Mouse (Mus musculus) liver, embryonic 11.5 days (tissue): ENCODE data around the gene Grm4. TPM values are rescaled to one million over a fixed set of nuclear protein-coding genes. Genes with fewer than 3 reads are reported as not detected.
"Not testable (repeated sequence)": the region's sequence is repeated elsewhere in the genome, so short reads cannot be mapped to it uniquely, and the experiment has no call there.

ENCODE experiments used
- ATAC-seq: fragments of 200-750 bp; cut with Nextera tagmentation; replicated peaks from 2 replicates; pipeline ENCODE4 v1.8.0; 2017; ENCODE audit warnings: moderate number of reproducible peaks, mild to moderate bottlenecking, moderate TSS enrichment, moderate library complexity; ENCODE audit not compliant: low FRiP score
- DNase-seq: peaks from one replicate; pipeline ENCODE4 v3.0.0-alpha.2; 2017; ENCODE audit warnings: low spot score
- H3K27ac ChIP-seq: fragments of 300-500 bp; sonication (generic); 2 replicates; pipeline ENCODE4 v1.5.1; 2014; ENCODE audit warnings: mild to moderate bottlenecking, low read depth, low read length, control low read depth
- H3K27me3 ChIP-seq: fragments of 300-500 bp; sonication (generic); replicated peaks from 2 replicates; pipeline ENCODE4 v1.6.1; 2014; ENCODE audit warnings: low read length, mixed read lengths; ENCODE audit not compliant: control insufficient read depth, insufficient read depth
- H3K36me3 ChIP-seq: fragments of 300-500 bp; sonication (generic); 2 replicates; pipeline ENCODE4 v1.6.1; 2014; ENCODE audit warnings: mild to moderate bottlenecking, low read length, moderate library complexity, mixed read lengths; ENCODE audit not compliant: control insufficient read depth, insufficient read depth
- H3K4me1 ChIP-seq: fragments of 300-500 bp; sonication (generic); replicated peaks from 2 replicates; pipeline ENCODE4 v1.6.1; 2014; ENCODE audit warnings: low read length, mixed read lengths; ENCODE audit not compliant: control insufficient read depth, insufficient read depth
- H3K4me2 ChIP-seq: fragments of 300-500 bp; sonication (generic); 2 replicates; pipeline ENCODE4 v1.6.1; 2014; ENCODE audit warnings: mild to moderate bottlenecking, control low read depth, moderate library complexity
- H3K4me3 ChIP-seq: fragments of 300-500 bp; sonication (generic); 2 replicates; pipeline ENCODE4 v1.5.1; 2014; ENCODE audit warnings: low read depth, low read length, control low read depth
- H3K9ac ChIP-seq: fragments of 300-500 bp; sonication (generic); 2 replicates; pipeline ENCODE4 v1.6.1; 2014; ENCODE audit warnings: low read depth, low read length, control low read depth
- H3K9me3 ChIP-seq: fragments of 300-500 bp; sonication (generic); 2 replicates; pipeline ENCODE4 v1.6.1; 2016; ENCODE audit warnings: low read length, inconsistent platforms, mixed read lengths; ENCODE audit not compliant: control insufficient read depth
- WGBS: fragments of 180-500 bp; shearing (Covaris S2); extraction: QIAGEN DNeasy Blood & Tissue Kit; methylation state at CpG from one replicate; pipeline ENCODE4 v1.1.7; 2014; 5-methylcytosine and 5-hydroxymethylcytosine counted together
- polyA plus RNA-seq: library from polyadenylated mRNA; unstranded; fragments of >200 nt; fragmentation: Nextera tagmentation; extraction: Ambion mirVana; gene quantifications from 2 replicates; pipeline ENCODE4 v1.2.1, GENCODE M21; 2014

The Grm4 gene
- polyA plus RNA-seq, 1 experiment from 2014 or later, result 0.18 TPM

- peaks cover 3% of the 10 kb centered on the region for H3K4me1 ChIP-seq
- ATAC-seq (no peak), DNase-seq (no peak)
- no peak overlapping the region; the same call in 1 of the 2 replicates for H3K4me2 ChIP-seq
- WGBS, result 36% methylated on average over 17 of the region's 17 CpGs
- H3K27me3 ChIP-seq, result no peaks in the 10 kb centered on the region
- H3K27ac ChIP-seq, result no peak overlapping the region
- H3K4me3 ChIP-seq, result no peak overlapping the region
- no peak overlapping the region for H3K9ac ChIP-seq
- H3K36me3 ChIP-seq, result no peaks in the 10 kb centered on the region
- H3K9me3 ChIP-seq, result no peaks in the 10 kb centered on the region
Measured at GRCm38 (mm10) chr17:27385513-27386261, 135.5 kb downstream of the Grm4 start.

GRCm38 (mm10) chr17:27382916-27383315 lies 138.3 kb downstream of the Grm4 start:
- no peak overlapping the region for H3K27ac ChIP-seq
- ATAC-seq (no peak), DNase-seq (no peak)
- peaks cover 3% of the 10 kb centered on the region for H3K4me1 ChIP-seq
- H3K4me3 ChIP-seq, result no peak overlapping the region
- 78% methylated on average over 11 of the region's 11 CpGs for WGBS
- peaks cover 5% of the 10 kb centered on the region; the same call in 1 of the 2 replicates for H3K27me3 ChIP-seq
- no peaks in the 10 kb centered on the region for H3K9me3 ChIP-seq
- H3K9ac ChIP-seq, result no peak overlapping the region
- H3K36me3 ChIP-seq, result no peaks in the 10 kb centered on the region
- no peak overlapping the region for H3K4me2 ChIP-seq

GRCm38 (mm10) chr17:27380911-27381459 lies 140.2 kb downstream of the Grm4 start:
- H3K9me3 ChIP-seq, result not testable (repeated sequence)
- WGBS, result 50% methylated on average over 9 of the region's 9 CpGs

GRCm38 (mm10) chr17:27378977-27379376 lies 142.2 kb downstream of the Grm4 start:
- DNase-seq, result no peak
- no peaks in the 10 kb centered on the region for H3K4me1 ChIP-seq
- no peak overlapping the region for H3K9ac ChIP-seq
- no peak overlapping the region for H3K4me3 ChIP-seq
- no peaks in the 10 kb centered on the region for H3K36me3 ChIP-seq
- H3K27ac ChIP-seq, result no peak overlapping the region
- ATAC-seq, result no peak
- H3K27me3 ChIP-seq, result peaks cover 5% of the 10 kb centered on the region; the same call in 1 of the 2 replicates
- 0 out of 2 replicates have a peak, but pooled peaks cover 2% of the 10 kb centered on the region for H3K9me3 ChIP-seq
- H3K4me2 ChIP-seq, result no peak overlapping the region
- 29% methylated on average over 3 of the region's 3 CpGs for WGBS

More at GRCm38 (mm10) chr17:27380911-27381459, 140.2 kb downstream of the Grm4 start:
- not testable (repeated sequence) for H3K9ac ChIP-seq, H3K36me3 ChIP-seq, H3K27me3 ChIP-seq, ATAC-seq, H3K4me1 ChIP-seq, H3K4me3 ChIP-seq, H3K27ac ChIP-seq, DNase-seq, H3K4me2 ChIP-seq

- ATAC-seq (no peak), DNase-seq (no peak)
- Histone ChIP-seq H3K9ac (no peak overlapping the region), H3K36me3 (no peaks in the 10 kb centered on the region), H3K4me3 (no peak overlapping the region), H3K27me3 (peaks cover 5% of the 10 kb centered on the region; the same call in 1 of the 2 replicates), H3K4me1 (no peaks in the 10 kb centered on the region), H3K27ac (no peak overlapping the region), H3K9me3 (0 out of 2 replicates have a peak, but pooled peaks cover 2% of the 10 kb centered on the region), H3K4me2 (no peak overlapping the region)
- WGBS, result 93% methylated on average over 1 of the region's 1 CpGs
Measured at GRCm38 (mm10) chr17:27377151-27377550, 144.1 kb downstream of the Grm4 start.

- Histone ChIP-seq H3K9me3 (0 out of 2 replicates have a peak, but pooled peaks cover 2% of the 10 kb centered on the region), H3K4me1 (no peaks in the 10 kb centered on the region), H3K4me3 (no peak overlapping the region), H3K4me2 (no peak overlapping the region), H3K36me3 (no peaks in the 10 kb centered on the region), H3K27ac (no peak overlapping the region), H3K27me3 (peaks cover 5% of the 10 kb centered on the region; the same call in 1 of the 2 replicates), H3K9ac (no peak overlapping the region)
- DNase-seq (no peak), ATAC-seq (no peak)
- WGBS, result 62% methylated on average over 5 of the region's 5 CpGs
Measured at GRCm38 (mm10) chr17:27375551-27375950, 145.7 kb downstream of the Grm4 start.

Other genes starting within 250 kb of the Grm4 start
- gene Hmga1, start 35.1 kb upstream of the Grm4 start, polyA plus RNA-seq, result 667 and 675 TPM in 2 replicates
- gene AI413582, start 44.4 kb upstream of the Grm4 start, polyA plus RNA-seq, result 23.6 and 28.4 TPM in 2 replicates
- gene Nudt3, start 102.1 kb upstream of the Grm4 start, polyA plus RNA-seq, result 19.6 and 26.1 TPM in 2 replicates
- not detected in 2 replicates for gene RPS10-NUDT3, start 113.8 kb upstream of the Grm4 start, polyA plus RNA-seq
- gene Rps10, start 115.3 kb upstream of the Grm4 start, polyA plus RNA-seq, result 1,138 and 1,235 TPM in 2 replicates
- 0.71 and 0.75 TPM in 2 replicates for gene Pacsin1, start 134.1 kb upstream of the Grm4 start, polyA plus RNA-seq
- gene Spdef, start 207.6 kb upstream of the Grm4 start, polyA plus RNA-seq, result 0.32 TPM in 1 of 2 replicates, not detected in the other